ENCODE assay signal across 8 mouse cellular contexts in genomic region chr1:125519107-125519611, GRCm38 (mm10). TPM values are rescaled to one million over a fixed set of nuclear protein-coding genes. Genes with fewer than 3 reads are reported as not detected.
DNase-seq lines count a peak whose midpoint lies in the region; ATAC-seq and TF ChIP-seq lines count a peak whose summit lies in the region.

No protein-coding gene starts in this region.

- peak; percentile 80 to 83 for DNase-seq in heart, adult 18-20 months
- peak; percentile 68 for DNase-seq in lung, adult 2 months
- peak; percentile 54 for DNase-seq in testis, postnatal 10 days (ENCODE audit: low spot score)
- DNase-seq in cerebellum, adult 9-11 months: no peak
- no peak for DNase-seq in forebrain, embryonic 11.5 days (ENCODE audit: low spot score)

- TF ChIP-seq CTCF in lung, adult 2 months (IDR thresholded peaks at IDR 0.05; ENCODE audit: insufficient read depth, low read length): peak; percentile 74

- H3K4me3 ChIP-seq in heart, embryonic 11.5 days (ENCODE audit: low read depth, low read length): no peak overlapping the region
- no peak overlapping the region for H3K4me3 ChIP-seq in lung, adult 2 months (replicated peaks; ENCODE audit: extremely low read depth, low read depth, low read length)
- no peak overlapping the region for H3K4me3 ChIP-seq in forebrain, embryonic 11.5 days (ENCODE audit: low read depth, low read length)

- H3K9ac ChIP-seq in heart, embryonic 11.5 days (ENCODE audit: low read depth, low read length): no peak overlapping the region
- H3K9ac ChIP-seq in forebrain, embryonic 11.5 days (ENCODE audit: low read length): no peak overlapping the region

- ATAC-seq in heart, embryonic 11.5 days (replicated peaks; ENCODE audit: insufficient number of reproducible peaks, low FRiP score, low TSS enrichment): no peak; the same call in 1 of the 2 replicates
- peak; percentile 59 for ATAC-seq in activated CD4-positive, CD25-positive, alpha-beta regulatory T cell, adult 4 months
- ATAC-seq in hematopoietic stem cell, adult 5-6 weeks (replicated peaks in 1 of 2; ENCODE audit: insufficient read depth in 1 of 2, low FRiP score in 2 of 2, low TSS enrichment in 1 of 2, low read depth in 1 of 2, poor library complexity in 2 of 2, severe bottlenecking in 2 of 2): peak; percentile 58 to 62; a peak in 3 of 4 replicates
- no peak for ATAC-seq in forebrain, embryonic 11.5 days (replicated peaks; ENCODE audit: low FRiP score)

- no peaks in the 10 kb centered on the region for H3K36me3 ChIP-seq in heart, embryonic 11.5 days (ENCODE audit: control insufficient read depth, insufficient read depth, low read length)
- H3K36me3 ChIP-seq in forebrain, embryonic 11.5 days (ENCODE audit: control insufficient read depth, insufficient read depth, low read length): no peaks in the 10 kb centered on the region

- no peak overlapping the region for H3K4me2 ChIP-seq in heart, embryonic 11.5 days
- no peak overlapping the region for H3K4me2 ChIP-seq in forebrain, embryonic 11.5 days (ENCODE audit: low read depth, low read length, severe bottlenecking)

- 45% methylated on average over 5 of the region's 5 CpGs for WGBS in heart, embryonic 11.5 days (ENCODE audit: insufficient replicate concordance)
- 24% methylated on average over 5 of the region's 5 CpGs for WGBS in lung, adult 2 months
- 62% methylated on average over 5 of the region's 5 CpGs for WGBS in forebrain, embryonic 11.5 days

- no peak overlapping the region for H3K27ac ChIP-seq in heart, embryonic 11.5 days (ENCODE audit: low read depth, low read length)
- no peak overlapping the region for H3K27ac ChIP-seq in forebrain, embryonic 11.5 days (ENCODE audit: low read depth, low read length)

- no peaks in the 10 kb centered on the region for H3K9me3 ChIP-seq in heart, embryonic 11.5 days (replicated peaks; ENCODE audit: control insufficient read depth, low read length)
- H3K9me3 ChIP-seq in forebrain, embryonic 11.5 days (ENCODE audit: control insufficient read depth, low read length): no peaks in the 10 kb centered on the region

- H3K27me3 ChIP-seq in heart, embryonic 11.5 days (ENCODE audit: control insufficient read depth, insufficient read depth, low read length): no peaks in the 10 kb centered on the region
- H3K27me3 ChIP-seq in forebrain, embryonic 11.5 days (ENCODE audit: control insufficient read depth, insufficient read depth, low read length): no peaks in the 10 kb centered on the region

- TF ChIP-seq POLR2A in lung, adult 2 months (IDR thresholded peaks at IDR 0.05; ENCODE audit: borderline replicate concordance, extremely low read depth, low read depth, low read length): no peak

- H3K4me1 ChIP-seq in heart, embryonic 11.5 days (ENCODE audit: control insufficient read depth, insufficient read depth, low read length): peaks cover 3% of the 10 kb centered on the region; the same call in 1 of the 2 replicates
- peaks cover 8% of the 10 kb centered on the region for H3K4me1 ChIP-seq in lung, adult 2 months (ENCODE audit: control insufficient read depth, insufficient read depth, low read length)
- no peaks in the 10 kb centered on the region for H3K4me1 ChIP-seq in forebrain, embryonic 11.5 days (replicated peaks; ENCODE audit: control insufficient read depth, insufficient read depth, low read length)

RNA-seq across cellular contexts. Expression of gene Slc35f5, which starts 41.2 kb away (rescaled TPM):
- total RNA-seq in heart, adult 18-20 months (2021): 100 to 1,000 TPM; 113 to 127 TPM
- polyA plus RNA-seq in heart, embryonic 11.5 days (2014; fragmentation: Nextera tagmentation; extraction: Ambion mirVana): 40.7 and 49.3 TPM in 2 replicates
- polyA plus RNA-seq in activated CD4-positive, CD25-positive, alpha-beta regulatory T cell, adult 4 months (2017; shearing (Covaris generic)): under 1 TPM; 0.61 to 0.94 TPM
- total RNA-seq in hematopoietic stem cell, adult 5-6 weeks (2017): 9.8 and 13.5 TPM in 2 replicates
- 18.3 and 27.3 TPM in 2 replicates for polyA plus RNA-seq in lung, adult 2 months (2012; rRNA removed)
- 20.3 and 24.3 TPM in 2 replicates for polyA plus RNA-seq in forebrain, embryonic 11.5 days (2014; fragmentation: Nextera tagmentation; extraction: Ambion mirVana)

Comparison
In these comparisons a context has a peak if more than half of its experiments do, and no peak if none do; other contexts are left out.
1. DNase-seq: peak in heart, adult 18-20 months (2 of 2), lung, adult 2 months (single experiment) and testis, postnatal 10 days (single experiment); none in cerebellum, adult 9-11 months (single experiment) and forebrain, embryonic 11.5 days (single experiment).
2. ATAC-seq: peak in activated CD4-positive, CD25-positive, alpha-beta regulatory T cell, adult 4 months (single experiment) and hematopoietic stem cell, adult 5-6 weeks (2 of 2); none in heart, embryonic 11.5 days (single experiment) and forebrain, embryonic 11.5 days (single experiment).